Mouse (Mus musculus): ENCODE results near the gene Ceacam1. TPM values are rescaled to one million over a fixed set of nuclear protein-coding genes. Genes with fewer than 3 reads are reported as not detected.

Ceacam1 gene
- polyA plus RNA-seq, 1 experiment: 1.4 TPM

- H3K27me3 ChIP-seq (replicated peaks): peaks cover 20% of the 10 kb centered on the region
- H3K9me3 ChIP-seq: no peaks in the 10 kb centered on the region
- TF ChIP-seq GATA1 (IDR thresholded peaks at IDR 0.05; ENCODE audit: borderline replicate concordance, low read length) (no peak), FLI1 (IDR thresholded peaks at IDR 0.05; ENCODE audit: low read length) (no peak)
- H3K36me3 ChIP-seq (replicated peaks; ENCODE audit: low read length): no peaks in the 10 kb centered on the region
- H3K4me1 ChIP-seq: peaks cover 15% of the 10 kb centered on the region
- no peak within 1 kb of the TSS for H3K4me3 ChIP-seq (replicated peaks)
Measured at GRCm38 (mm10) chr7:25412833-25413441, 64.5 kb downstream of the Ceacam1 start, which contains the start of gene Cxcl17. Gene Cxcl17 (minus strand): TSS chr7:25412886.

- Histone ChIP-seq H3K27me3 (replicated peaks) (peaks cover 20% of the 10 kb centered on the region), H3K36me3 (replicated peaks; ENCODE audit: low read length) (no peaks in the 10 kb centered on the region), H3K4me1 (peaks cover 15% of the 10 kb centered on the region), H3K9me3 (no peaks in the 10 kb centered on the region), H3K4me3 (replicated peaks) (no peak overlapping the region)
- TF ChIP-seq FLI1 (IDR thresholded peaks at IDR 0.05; ENCODE audit: low read length): no peak
- TF ChIP-seq GATA1 (IDR thresholded peaks at IDR 0.05; ENCODE audit: borderline replicate concordance, low read length): no peak
Measured at GRCm38 (mm10) chr7:25411861-25412260, 65.5 kb downstream of the Ceacam1 start.

Other genes with a start within 250 kb of the Ceacam1 start
- gene Gsk3a, start 239.8 kb downstream of the Ceacam1 start, polyA plus RNA-seq (2012; ENCODE audit: insufficient read depth, low replicate concordance): 55.6 and 120 TPM in 2 replicates
- 44.8 and 66.8 TPM in 2 replicates for gene Erf, start 226.8 kb downstream of the Ceacam1 start, polyA plus RNA-seq (2012; ENCODE audit: insufficient read depth, low replicate concordance)
- gene Cic, start 209.9 kb downstream of the Ceacam1 start, polyA plus RNA-seq (2012; ENCODE audit: insufficient read depth, low replicate concordance): 290 and 655 TPM in 2 replicates
- gene Pafah1b3, start 179.6 kb downstream of the Ceacam1 start, polyA plus RNA-seq (2012; ENCODE audit: insufficient read depth, low replicate concordance): 19.1 TPM in 1 of 2 replicates, not detected in the other
- 0.17 TPM in 1 of 2 replicates, not detected in the other for gene Prr19, start 176.2 kb downstream of the Ceacam1 start, polyA plus RNA-seq (2012; ENCODE audit: insufficient read depth, low replicate concordance)
- gene Tmem145, start 171.5 kb downstream of the Ceacam1 start, polyA plus RNA-seq (2012; ENCODE audit: insufficient read depth, low replicate concordance): 0.16 TPM in 1 of 2 replicates, not detected in the other
- 9.7 and 10.3 TPM in 2 replicates for gene Megf8, start 160.4 kb downstream of the Ceacam1 start, polyA plus RNA-seq (2012; ENCODE audit: insufficient read depth, low replicate concordance)
- not detected in 2 replicates for gene Cnfn, start 107.9 kb downstream of the Ceacam1 start, polyA plus RNA-seq (2012; ENCODE audit: insufficient read depth, low replicate concordance)
- 5.0 and 9.1 TPM in 2 replicates for gene Lipe, start 78.9 kb downstream of the Ceacam1 start, polyA plus RNA-seq (2012; ENCODE audit: insufficient read depth, low replicate concordance)
- not detected in 2 replicates for gene Cxcl17, start 64.7 kb downstream of the Ceacam1 start, polyA plus RNA-seq (2012; ENCODE audit: insufficient read depth, low replicate concordance)
- gene Ceacam2, start 62.3 kb upstream of the Ceacam1 start, polyA plus RNA-seq (2012; ENCODE audit: insufficient read depth, low replicate concordance): 1.4 and 2.9 TPM in 2 replicates
- gene Erich4, start 138.3 kb upstream of the Ceacam1 start, polyA plus RNA-seq (2012; ENCODE audit: insufficient read depth, low replicate concordance): not detected in 2 replicates
- 18.7 and 29.5 TPM in 2 replicates for gene Dmac2, start 141.8 kb upstream of the Ceacam1 start, polyA plus RNA-seq (2012; ENCODE audit: insufficient read depth, low replicate concordance)
- 12.5 TPM in 1 of 2 replicates, not detected in the other for gene B3gnt8, start 149.1 kb upstream of the Ceacam1 start, polyA plus RNA-seq (2012; ENCODE audit: insufficient read depth, low replicate concordance)
- 31.9 and 39.7 TPM in 2 replicates for gene Bckdha, start 181.4 kb upstream of the Ceacam1 start, polyA plus RNA-seq (2012; ENCODE audit: insufficient read depth, low replicate concordance)
- gene Exosc5, start 181.6 kb upstream of the Ceacam1 start, polyA plus RNA-seq (2012; ENCODE audit: insufficient read depth, low replicate concordance): 233 and 501 TPM in 2 replicates
- 4.3 and 4.7 TPM in 2 replicates for gene Tmem91, start 197.6 kb upstream of the Ceacam1 start, polyA plus RNA-seq (2012; ENCODE audit: insufficient read depth, low replicate concordance)
- gene B9d2, start 203.2 kb upstream of the Ceacam1 start, polyA plus RNA-seq (2012; ENCODE audit: insufficient read depth, low replicate concordance): 89.8 and 105 TPM in 2 replicates
- gene Tgfb1, start 209.4 kb upstream of the Ceacam1 start, polyA plus RNA-seq (2012; ENCODE audit: insufficient read depth, low replicate concordance): 4,315 and 7,169 TPM in 2 replicates
- gene Ccdc97, start 241.5 kb upstream of the Ceacam1 start, polyA plus RNA-seq (2012; ENCODE audit: insufficient read depth, low replicate concordance): 30.5 and 39.5 TPM in 2 replicates

Measured in megakaryocyte, embryonic 14.5 days (primary cell).